Mouse (Mus musculus): ENCODE measurements around the gene Olfr168.
"Not testable (repeated sequence)": the region's sequence is repeated elsewhere in the genome, so short reads cannot be mapped to it uniquely, and the experiment has no call there.

Gene Olfr168

GRCm38 (mm10) chr16:19535455-19535854 is at the start of gene Olfr168:
Olfr168 (minus strand) TSS chr16:19535555.
- DNase-seq = no peak

- not testable (repeated sequence) for DNase-seq
Measured at GRCm38 (mm10) chr16:19571709-19572108, 36.4 kb upstream of the Olfr168 start, which contains the start of gene Olfr169. Olfr169 (minus strand) TSS chr16:19571809.

GRCm38 (mm10) chr16:19553429-19553828 is 18.1 kb upstream of the Olfr168 start:
- not testable (repeated sequence) for DNase-seq

GRCm38 (mm10) chr16:19552246-19552645 is 16.9 kb upstream of the Olfr168 start:
- not testable (repeated sequence) for DNase-seq

- no peak for DNase-seq
Measured at GRCm38 (mm10) chr16:19522166-19522565, 13.2 kb downstream of the Olfr168 start, which contains the start of gene Olfr167. Olfr167 (minus strand) TSS chr16:19522266.

GRCm38 (mm10) chr16:19483394-19483793 is 52.0 kb downstream of the Olfr168 start, which contains the start of gene Olfr166:
Olfr166 (plus strand) TSS chr16:19483694.
- no peak for DNase-seq
